Mouse (Mus musculus) intestine, embryonic 16.5 days (tissue): ENCODE measurements around the gene Cdc123. TPM values are rescaled to one million over a fixed set of nuclear protein-coding genes. Genes with fewer than 3 reads are reported as not detected.
A peak's percentile ranks its signal among the peaks of the same experiment; 100 is the strongest.

Source experiments
- ATAC-seq: fragments of 200-750 bp; cut with Nextera tagmentation; 2 replicates; pipeline ENCODE4 v1.8.0; 2017; ENCODE audit warnings: moderate TSS enrichment, moderate library complexity
- H3K27ac ChIP-seq: fragments of 300-500 bp; sonication (generic); 2 replicates; pipeline ENCODE4 v1.5.1; 2014; ENCODE audit warnings: mild to moderate bottlenecking, low read length
- H3K27me3 ChIP-seq: fragments of 300-500 bp; sonication (generic); replicated peaks from 2 replicates; pipeline ENCODE4 v1.6.1; 2014; ENCODE audit warnings: low read length, control low read depth, mixed read lengths; ENCODE audit not compliant: control insufficient read depth, insufficient read depth
- H3K36me3 ChIP-seq: fragments of 300-500 bp; sonication (generic); 2 replicates; pipeline ENCODE4 v1.6.1; 2014; ENCODE audit warnings: low read length, control low read depth; ENCODE audit not compliant: control insufficient read depth, insufficient read depth
- H3K4me1 ChIP-seq: fragments of 300-500 bp; sonication (generic); 2 replicates; pipeline ENCODE4 v1.6.1; 2014; ENCODE audit warnings: low read length, control low read depth, mixed read lengths; ENCODE audit not compliant: control insufficient read depth, insufficient read depth
- H3K4me2 ChIP-seq: fragments of 300-500 bp; sonication (generic); 2 replicates; pipeline ENCODE4 v1.6.1; 2014; ENCODE audit warnings: low read depth, low read length, control low read depth
- H3K4me3 ChIP-seq: fragments of 300-500 bp; sonication (generic); 2 replicates; pipeline ENCODE4 v1.5.1; 2014; ENCODE audit warnings: mild to moderate bottlenecking, low read length
- H3K9ac ChIP-seq: fragments of 300-500 bp; sonication (generic); 2 replicates; pipeline ENCODE4 v1.6.1; 2014; ENCODE audit warnings: low read depth, low read length
- H3K9me3 ChIP-seq: fragments of 300-500 bp; sonication (generic); 2 replicates; pipeline ENCODE4 v1.6.1; 2016; ENCODE audit warnings: low read length, control low read depth; ENCODE audit not compliant: control insufficient read depth
- WGBS: fragments of 180-500 bp; shearing (Covaris S2); extraction: QIAGEN DNeasy Blood & Tissue Kit; methylation state at CpG from one replicate; pipeline ENCODE4 v1.1.7; 2014; 5-methylcytosine and 5-hydroxymethylcytosine counted together
- polyA plus RNA-seq: library from polyadenylated mRNA; unstranded; fragments of >200 nt; fragmentation: Nextera tagmentation; extraction: Ambion mirVana; gene quantifications from 2 replicates; pipeline ENCODE4 v1.2.1, GENCODE M21; 2015

The Cdc123 gene
- 208 and 227 TPM in 2 replicates for polyA plus RNA-seq

GRCm38 (mm10) chr2:5844873-5845631 is at the start of gene Cdc123, which contains the start of gene Nudt5:
Gene Cdc123 (minus strand): TSS chr2:5845164.
Gene Nudt5 (plus strand): TSS chr2:5845019.
- Histone ChIP-seq H3K36me3 (peaks cover 16% of the 10 kb centered on the region), H3K9ac (peak within 1 kb of the TSS; percentile 87), H3K9me3 (no peaks in the 10 kb centered on the region), H3K27me3 (no peaks in the 10 kb centered on the region), H3K4me3 (peak within 1 kb of the TSS; percentile 67), H3K27ac (peak within 1 kb of the TSS; percentile 87), H3K4me2 (peak within 1 kb of the TSS; percentile 65), H3K4me1 (peaks cover 10% of the 10 kb centered on the region; the same call in 1 of the 2 replicates)
- under 1% methylated on average over 53 of the region's 53 CpGs for WGBS
- ATAC-seq: peak; percentile 97

GRCm38 (mm10) chr2:5894296-5894695 is 49.3 kb upstream of the Cdc123 start:
- H3K4me2 ChIP-seq: peak overlapping the region; percentile 47
- H3K9ac ChIP-seq: peak overlapping the region; percentile 96
- H3K9me3 ChIP-seq: no peaks in the 10 kb centered on the region
- H3K4me3 ChIP-seq: peak overlapping the region; percentile 85
- H3K27ac ChIP-seq: peak overlapping the region; percentile 67
- H3K4me1 ChIP-seq: peaks cover 6% of the 10 kb centered on the region; the same call in 1 of the 2 replicates
- WGBS: 12% methylated on average over 11 of the region's 11 CpGs
- H3K27me3 ChIP-seq: no peaks in the 10 kb centered on the region
- H3K36me3 ChIP-seq: no peaks in the 10 kb centered on the region
- peak; percentile 32 for ATAC-seq

GRCm38 (mm10) chr2:5889412-5889811 is 44.4 kb upstream of the Cdc123 start:
- Histone ChIP-seq H3K4me1 (peaks cover 6% of the 10 kb centered on the region; the same call in 1 of the 2 replicates), H3K27ac (no peak overlapping the region), H3K4me2 (no peak overlapping the region), H3K36me3 (peaks cover 6% of the 10 kb centered on the region; the same call in 1 of the 2 replicates), H3K27me3 (no peaks in the 10 kb centered on the region), H3K4me3 (no peak overlapping the region), H3K9me3 (no peaks in the 10 kb centered on the region), H3K9ac (no peak overlapping the region)
- ATAC-seq: no peak
- WGBS: 59% methylated on average over 2 of the region's 2 CpGs

- 81% methylated on average over 5 of the region's 5 CpGs for WGBS
- Histone ChIP-seq H3K4me3 (no peak overlapping the region), H3K9ac (no peak overlapping the region), H3K4me1 (peaks cover 6% of the 10 kb centered on the region; the same call in 1 of the 2 replicates), H3K9me3 (no peaks in the 10 kb centered on the region), H3K27me3 (no peaks in the 10 kb centered on the region), H3K4me2 (no peak overlapping the region), H3K27ac (no peak overlapping the region), H3K36me3 (peaks cover 6% of the 10 kb centered on the region)
- no peak for ATAC-seq
Observed at GRCm38 (mm10) chr2:5888865-5889264, 43.9 kb upstream of the Cdc123 start.

GRCm38 (mm10) chr2:5877446-5877845 is 32.5 kb upstream of the Cdc123 start:
- no peak for ATAC-seq
- no peaks in the 10 kb centered on the region for H3K27me3 ChIP-seq
- H3K27ac ChIP-seq: no peak overlapping the region
- 65% methylated on average over 3 of the region's 3 CpGs for WGBS
- H3K4me2 ChIP-seq: no peak overlapping the region
- H3K4me1 ChIP-seq: no peaks in the 10 kb centered on the region
- H3K4me3 ChIP-seq: no peak overlapping the region
- H3K9ac ChIP-seq: no peak overlapping the region
- no peaks in the 10 kb centered on the region for H3K9me3 ChIP-seq
- peaks cover 23% of the 10 kb centered on the region for H3K36me3 ChIP-seq

GRCm38 (mm10) chr2:5869746-5870145 is 24.8 kb upstream of the Cdc123 start:
- Histone ChIP-seq H3K27me3 (no peaks in the 10 kb centered on the region), H3K9ac (no peak overlapping the region), H3K4me2 (no peak overlapping the region), H3K4me1 (no peaks in the 10 kb centered on the region), H3K36me3 (peaks cover 16% of the 10 kb centered on the region), H3K4me3 (no peak overlapping the region), H3K27ac (no peak overlapping the region), H3K9me3 (no peaks in the 10 kb centered on the region)
- 91% methylated on average over 5 of the region's 5 CpGs for WGBS
- no peak for ATAC-seq

GRCm38 (mm10) chr2:5867681-5868080 is 22.7 kb upstream of the Cdc123 start:
- no peaks in the 10 kb centered on the region for H3K9me3 ChIP-seq
- no peaks in the 10 kb centered on the region for H3K4me1 ChIP-seq
- peaks cover 7% of the 10 kb centered on the region for H3K36me3 ChIP-seq
- no peak overlapping the region for H3K27ac ChIP-seq
- no peak for ATAC-seq
- WGBS: 84% methylated on average over 2 of the region's 2 CpGs
- no peak overlapping the region for H3K4me2 ChIP-seq
- no peak overlapping the region for H3K4me3 ChIP-seq
- no peaks in the 10 kb centered on the region for H3K27me3 ChIP-seq
- no peak overlapping the region for H3K9ac ChIP-seq

GRCm38 (mm10) chr2:5862834-5863233 is 17.9 kb upstream of the Cdc123 start, which contains the start of gene Gm13199:
Gene Gm13199 (minus strand): TSS chr2:5862934.
- no peaks in the 10 kb centered on the region for H3K9me3 ChIP-seq
- WGBS: 96% methylated on average over 3 of the region's 3 CpGs
- peaks cover 3% of the 10 kb centered on the region; the same call in 1 of the 2 replicates for H3K36me3 ChIP-seq

GRCm38 (mm10) chr2:5851866-5852265 is 6.9 kb upstream of the Cdc123 start:
- H3K27ac ChIP-seq: no peak overlapping the region
- H3K4me2 ChIP-seq: no peak overlapping the region
- H3K4me1 ChIP-seq: peaks cover 2% of the 10 kb centered on the region; the same call in 1 of the 2 replicates
- H3K4me3 ChIP-seq: no peak overlapping the region
- no peak overlapping the region for H3K9ac ChIP-seq
- no peak for ATAC-seq
- no peaks in the 10 kb centered on the region for H3K27me3 ChIP-seq
- no peaks in the 10 kb centered on the region for H3K9me3 ChIP-seq
- 86% methylated on average over 5 of the region's 5 CpGs for WGBS
- H3K36me3 ChIP-seq: no peaks in the 10 kb centered on the region

More at GRCm38 (mm10) chr2:5862834-5863233, 17.9 kb upstream of the Cdc123 start, which contains the start of gene Gm13199:
- H3K27me3 ChIP-seq: no peaks in the 10 kb centered on the region
- H3K27ac ChIP-seq: no peak within 1 kb of the TSS
- H3K4me3 ChIP-seq: no peak within 1 kb of the TSS
- ATAC-seq: no peak
- H3K4me2 ChIP-seq: no peak within 1 kb of the TSS
- H3K9ac ChIP-seq: no peak within 1 kb of the TSS
- no peaks in the 10 kb centered on the region for H3K4me1 ChIP-seq
